Mouse (Mus musculus) v-Abl transformed pro-B cells (cell line): ENCODE measurements around the gene Abhd14a.

Experiments used
- in situ Hi-C, 2 experiments: fragments of 400-800 bp; cut with MboI; formaldehyde crosslinking; loops; one replicate each; pipeline ENCODE4 v1.15.1; 2025; ENCODE audit not compliant: unreplicated experiment in 2 of 2

Abhd14a gene

GRCm38 (mm10) chr9:106471892-106472291 lies 24.4 kb upstream of the Abhd14a start:
- in situ Hi-C loops = loop anchor here (10.0 to 25.0 kb wide), 2 partner anchors 47 to 635 kb away; partner anchors contain the start of genes Col6a6 (in 1 of the 2) and Rpl29 (in 1 of the 2)

GRCm38 (mm10) chr9:106470991-106471750 lies 23.7 kb upstream of the Abhd14a start:
- in situ Hi-C loops = loop anchor here (10.0 to 25.0 kb wide), 2 partner anchors 46 to 634 kb away; partner anchors contain the start of genes Col6a6 (in 1 of the 2) and Rpl29 (in 1 of the 2)

GRCm38 (mm10) chr9:106469776-106470175 lies 22.3 kb upstream of the Abhd14a start:
- in situ Hi-C loops = loop anchor here (10.0 to 25.0 kb wide), 2 partner anchors 45 to 632 kb away; partner anchors contain the start of genes Col6a6 (in 1 of the 2) and Rpl29 (in 1 of the 2)

GRCm38 (mm10) chr9:106469317-106469716 lies 21.8 kb upstream of the Abhd14a start:
- in situ Hi-C loops = loop anchor here in 1 of 2 experiments (25.0 kb wide), 1 partner anchor 632 kb away; the partner anchor contains the start of gene Col6a6

GRCm38 (mm10) chr9:106467746-106468145 lies 20.3 kb upstream of the Abhd14a start:
- in situ Hi-C loops = loop anchor here in 1 of 2 experiments (25.0 kb wide), 1 partner anchor 630 kb away; the partner anchor contains the start of gene Col6a6

GRCm38 (mm10) chr9:106466721-106467120 lies 19.2 kb upstream of the Abhd14a start:
- in situ Hi-C loops = loop anchor here in 1 of 2 experiments (25.0 kb wide), 1 partner anchor 629 kb away; the partner anchor contains the start of gene Col6a6

GRCm38 (mm10) chr9:106465571-106466200 lies 18.2 kb upstream of the Abhd14a start, which contains the start of gene Gpr62:
Gene Gpr62 (minus strand): TSS chr9:106465938.
- in situ Hi-C loops = loop anchor here in 1 of 2 experiments (25.0 kb wide), 1 partner anchor 628 kb away; the partner anchor contains the start of gene Col6a6

- in situ Hi-C loops = loop anchor here in 1 of 2 experiments (25.0 kb wide), 1 partner anchor 628 kb away; the partner anchor contains the start of gene Col6a6
Measured at GRCm38 (mm10) chr9:106464751-106465541, 17.5 kb upstream of the Abhd14a start.

GRCm38 (mm10) chr9:106463122-106464063 lies 15.9 kb upstream of the Abhd14a start:
- in situ Hi-C loops = loop anchor here in 1 of 2 experiments (25.0 kb wide), 1 partner anchor 626 kb away; the partner anchor contains the start of gene Col6a6

- in situ Hi-C loops = loop anchor here in 1 of 2 experiments (25.0 kb wide), 1 partner anchor 625 kb away; the partner anchor contains the start of gene Col6a6
Measured at GRCm38 (mm10) chr9:106462430-106462800, 14.9 kb upstream of the Abhd14a start.

GRCm38 (mm10) chr9:106461641-106462429 lies 14.4 kb upstream of the Abhd14a start:
- in situ Hi-C loops = loop anchor here in 1 of 2 experiments (25.0 kb wide), 1 partner anchor 625 kb away; the partner anchor contains the start of gene Col6a6

- in situ Hi-C loops = loop anchor here in 1 of 2 experiments (25.0 kb wide), 1 partner anchor 624 kb away; the partner anchor contains the start of gene Col6a6
Measured at GRCm38 (mm10) chr9:106461026-106461415, 13.5 kb upstream of the Abhd14a start.

GRCm38 (mm10) chr9:106460401-106461025 lies 13.0 kb upstream of the Abhd14a start:
- in situ Hi-C loops = loop anchor here in 1 of 2 experiments (25.0 kb wide), 1 partner anchor 623 kb away; the partner anchor contains the start of gene Col6a6

GRCm38 (mm10) chr9:106459946-106460345 lies 12.5 kb upstream of the Abhd14a start:
- in situ Hi-C loops = loop anchor here in 1 of 2 experiments (25.0 kb wide), 1 partner anchor 623 kb away; the partner anchor contains the start of gene Col6a6

GRCm38 (mm10) chr9:106457920-106458319 lies 10.4 kb upstream of the Abhd14a start:
- in situ Hi-C loops = loop anchor here in 1 of 2 experiments (25.0 kb wide), 1 partner anchor 621 kb away; the partner anchor contains the start of gene Col6a6

GRCm38 (mm10) chr9:106457163-106457559 lies 9.7 kb upstream of the Abhd14a start:
- in situ Hi-C loops = loop anchor here in 1 of 2 experiments (25.0 kb wide), 1 partner anchor 620 kb away; the partner anchor contains the start of gene Col6a6
